Mouse (Mus musculus): ENCODE measurements around the gene Amdhd2.
A peak's percentile ranks its signal among the peaks of the same experiment; 100 is the strongest.
"Not testable (repeated sequence)": the region's sequence is repeated elsewhere in the genome, so short reads cannot be mapped to it uniquely, and the experiment has no call there.

Amdhd2 gene

GRCm38 (mm10) chr17:24156394-24156793, 7.2 kb downstream of the Amdhd2 start:
- no peak for DNase-seq (ENCODE audit: low read depth, low spot score)

GRCm38 (mm10) chr17:24155742-24156141, 7.8 kb downstream of the Amdhd2 start:
- DNase-seq (ENCODE audit: low read depth, low spot score): no peak

GRCm38 (mm10) chr17:24154463-24154862, 9.1 kb downstream of the Amdhd2 start:
- DNase-seq (ENCODE audit: low read depth, low spot score): no peak

- DNase-seq (ENCODE audit: low read depth, low spot score): peak; percentile 91
Measured at GRCm38 (mm10) chr17:24151890-24152563, 11.5 kb downstream of the Amdhd2 start.

- DNase-seq (ENCODE audit: low read depth, low spot score): no peak
Measured at GRCm38 (mm10) chr17:24151382-24151781, 12.2 kb downstream of the Amdhd2 start.

GRCm38 (mm10) chr17:24150824-24151223, 12.7 kb downstream of the Amdhd2 start, which contains the start of gene Pdpk1:
Gene Pdpk1 (minus strand): TSS chr17:24150924.
- DNase-seq (ENCODE audit: low read depth, low spot score): no peak

- DNase-seq (ENCODE audit: low read depth, low spot score): no peak
Measured at GRCm38 (mm10) chr17:24149421-24149820, 14.1 kb downstream of the Amdhd2 start.

- no peak for DNase-seq (ENCODE audit: low read depth, low spot score)
Measured at GRCm38 (mm10) chr17:24142897-24143296, 20.7 kb downstream of the Amdhd2 start.

GRCm38 (mm10) chr17:24141425-24141920, 22.1 kb downstream of the Amdhd2 start:
- DNase-seq (ENCODE audit: low read depth, low spot score): peak; percentile 99

- peak; percentile 63 for DNase-seq (ENCODE audit: low read depth, low spot score)
Measured at GRCm38 (mm10) chr17:24140845-24141424, 22.6 kb downstream of the Amdhd2 start.

- DNase-seq (ENCODE audit: low read depth, low spot score): no peak
Measured at GRCm38 (mm10) chr17:24139968-24140367, 23.6 kb downstream of the Amdhd2 start.

GRCm38 (mm10) chr17:24139256-24139655, 24.3 kb downstream of the Amdhd2 start:
- DNase-seq (ENCODE audit: low read depth, low spot score): no peak

GRCm38 (mm10) chr17:24137226-24137880, 26.2 kb downstream of the Amdhd2 start:
- DNase-seq (ENCODE audit: low read depth, low spot score): no peak

GRCm38 (mm10) chr17:24134062-24134461, 29.5 kb downstream of the Amdhd2 start:
- DNase-seq (ENCODE audit: low read depth, low spot score): no peak

- DNase-seq (ENCODE audit: low read depth, low spot score): peak; percentile 55
Measured at GRCm38 (mm10) chr17:24132919-24133318, 30.6 kb downstream of the Amdhd2 start.

GRCm38 (mm10) chr17:24131570-24131969, 32.0 kb downstream of the Amdhd2 start:
- DNase-seq (ENCODE audit: low read depth, low spot score): no peak

- not testable (repeated sequence) for DNase-seq (ENCODE audit: low read depth, low spot score)
Measured at GRCm38 (mm10) chr17:24129246-24129645, 34.3 kb downstream of the Amdhd2 start.

- DNase-seq (ENCODE audit: low read depth, low spot score): peak; percentile 35
Measured at GRCm38 (mm10) chr17:24127592-24127991, 36.0 kb downstream of the Amdhd2 start.

- DNase-seq (ENCODE audit: low read depth, low spot score): peak; percentile 38
Measured at GRCm38 (mm10) chr17:24126801-24127200, 36.8 kb downstream of the Amdhd2 start.

GRCm38 (mm10) chr17:24119446-24119845, 44.1 kb downstream of the Amdhd2 start:
- no peak for DNase-seq (ENCODE audit: low read depth, low spot score)

- DNase-seq (ENCODE audit: low read depth, low spot score): no peak
Measured at GRCm38 (mm10) chr17:24113031-24113430, 50.5 kb downstream of the Amdhd2 start.

- DNase-seq (ENCODE audit: low read depth, low spot score): no peak
Measured at GRCm38 (mm10) chr17:24111256-24111655, 52.3 kb downstream of the Amdhd2 start.

- no peak for DNase-seq (ENCODE audit: low read depth, low spot score)
Measured at GRCm38 (mm10) chr17:24108896-24109295, 54.7 kb downstream of the Amdhd2 start.

Data from CD4-positive, CD25-positive, alpha-beta regulatory T cell, adult 2 months (primary cell).